Mouse (Mus musculus) forelimb bud, embryonic 11.5 days (tissue): ENCODE data around the gene Egf.
"Not testable (repeated sequence)": the region's sequence is repeated elsewhere in the genome, so short reads cannot be mapped to it uniquely, and the experiment has no call there.

Experiments used
- DNase-seq: peaks from one replicate; pipeline ENCODE4 v3.0.0-alpha.2; 2012; ENCODE audit warnings: low read depth, low spot score

Gene Egf

DNA sequence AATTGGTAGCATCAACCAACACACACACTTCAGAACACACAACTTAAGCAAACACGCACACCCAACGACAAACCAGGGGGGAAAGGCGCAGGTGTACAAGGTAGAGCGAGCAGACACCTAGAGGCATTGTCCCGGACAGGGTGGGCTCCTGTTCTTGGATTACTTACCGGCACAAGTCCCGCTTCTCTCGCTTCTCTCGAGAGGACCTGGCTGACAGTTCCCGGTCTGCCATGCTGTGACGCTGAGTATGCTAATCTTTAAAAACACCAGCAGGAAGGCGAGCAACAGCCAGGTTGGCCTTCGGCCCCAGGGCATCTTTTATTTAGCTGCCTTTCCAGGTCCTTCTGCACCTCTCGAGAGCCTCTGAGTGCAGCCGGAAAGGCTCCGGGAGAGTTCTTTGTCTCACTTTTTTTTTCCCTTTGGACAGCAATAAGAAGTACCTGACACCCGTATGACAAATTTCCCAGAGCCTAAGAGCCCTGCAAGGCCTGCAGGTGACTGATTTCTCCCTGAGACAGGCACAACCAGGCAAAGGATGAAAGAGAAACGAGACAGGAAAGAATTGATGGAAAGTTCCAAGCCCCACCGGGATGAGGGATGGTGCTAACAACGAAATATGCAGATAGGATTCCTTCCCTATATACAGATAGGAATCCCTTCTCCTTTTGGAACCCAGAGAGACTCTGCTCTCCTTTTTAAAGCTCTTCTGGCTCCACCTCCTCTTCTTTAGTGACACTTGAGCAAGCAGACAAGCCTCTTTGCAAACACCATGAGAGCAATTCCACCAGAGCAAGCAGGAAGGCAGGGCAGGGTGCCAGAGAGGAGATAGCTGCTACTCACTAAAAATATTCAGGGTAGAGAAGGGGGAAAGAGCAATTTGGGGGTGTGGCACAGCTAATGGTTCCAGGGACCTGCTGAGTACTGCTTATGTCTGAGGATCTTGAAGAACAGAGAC is at the start of gene Egf:
Gene Egf, minus strand, starts transcription at position 667 of the 955 bp plus-strand sequence.
- DNase-seq: no peak

GRCm38 (mm10) chr3:129803765-129804164 is 48.6 kb upstream of the Egf start, which contains the start of gene Lrit3:
Gene Lrit3, minus strand, starts transcription at chr3:129804030.
- DNase-seq: no peak

- no peak for DNase-seq
These were observed 43.9 kb upstream of the Egf start for GRCm38 (mm10) chr3:129799011-129799410.

DNA sequence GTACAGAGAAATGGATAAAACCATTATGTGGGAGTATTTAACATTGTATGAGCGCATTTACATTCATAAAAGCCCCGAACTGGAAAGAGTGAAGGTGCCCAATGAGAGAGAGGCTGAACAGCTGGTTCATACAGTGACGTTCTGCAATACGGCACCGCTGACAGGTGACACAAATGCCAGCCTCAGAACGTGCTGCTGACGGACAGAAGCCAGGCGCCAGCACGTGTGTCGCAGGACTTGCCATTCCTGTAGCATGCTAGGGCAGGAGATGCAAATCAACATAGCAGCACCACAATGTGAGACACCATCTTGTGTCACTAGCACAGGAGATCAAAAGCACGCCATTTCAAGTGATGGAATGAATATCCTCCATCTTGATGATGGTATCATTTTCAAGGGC is 43.4 kb upstream of the Egf start:
- DNase-seq: peak; percentile 5

GRCm38 (mm10) chr3:129797341-129797740 is 42.2 kb upstream of the Egf start:
- DNase-seq: no peak

GRCm38 (mm10) chr3:129793801-129794200 is 38.7 kb upstream of the Egf start:
- DNase-seq: no peak

- DNase-seq: no peak
These were observed 27.6 kb upstream of the Egf start for GRCm38 (mm10) chr3:129782746-129783145.

DNA sequence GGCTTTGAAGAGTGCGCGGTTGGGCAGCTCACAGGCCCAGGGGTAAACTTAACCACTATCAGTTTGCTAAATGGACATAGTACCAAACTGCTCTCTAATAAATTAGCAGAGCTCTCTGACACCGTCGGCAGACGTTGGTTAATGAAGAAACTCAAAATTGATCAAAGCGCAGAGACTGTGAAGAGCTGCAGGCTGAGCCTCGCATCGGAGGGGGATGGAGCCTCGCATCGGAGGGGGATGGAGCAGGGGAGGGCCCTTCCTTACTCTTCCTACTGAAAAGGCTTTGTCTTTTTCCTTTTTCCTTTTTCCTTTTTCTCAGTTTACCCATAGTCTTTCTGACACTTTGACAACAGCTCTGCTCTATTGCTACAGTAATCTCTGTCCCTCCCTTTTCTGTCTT is 26.3 kb upstream of the Egf start:
- DNase-seq: no peak

GRCm38 (mm10) chr3:129771210-129771609 is 16.1 kb upstream of the Egf start:
- no peak for DNase-seq

DNA sequence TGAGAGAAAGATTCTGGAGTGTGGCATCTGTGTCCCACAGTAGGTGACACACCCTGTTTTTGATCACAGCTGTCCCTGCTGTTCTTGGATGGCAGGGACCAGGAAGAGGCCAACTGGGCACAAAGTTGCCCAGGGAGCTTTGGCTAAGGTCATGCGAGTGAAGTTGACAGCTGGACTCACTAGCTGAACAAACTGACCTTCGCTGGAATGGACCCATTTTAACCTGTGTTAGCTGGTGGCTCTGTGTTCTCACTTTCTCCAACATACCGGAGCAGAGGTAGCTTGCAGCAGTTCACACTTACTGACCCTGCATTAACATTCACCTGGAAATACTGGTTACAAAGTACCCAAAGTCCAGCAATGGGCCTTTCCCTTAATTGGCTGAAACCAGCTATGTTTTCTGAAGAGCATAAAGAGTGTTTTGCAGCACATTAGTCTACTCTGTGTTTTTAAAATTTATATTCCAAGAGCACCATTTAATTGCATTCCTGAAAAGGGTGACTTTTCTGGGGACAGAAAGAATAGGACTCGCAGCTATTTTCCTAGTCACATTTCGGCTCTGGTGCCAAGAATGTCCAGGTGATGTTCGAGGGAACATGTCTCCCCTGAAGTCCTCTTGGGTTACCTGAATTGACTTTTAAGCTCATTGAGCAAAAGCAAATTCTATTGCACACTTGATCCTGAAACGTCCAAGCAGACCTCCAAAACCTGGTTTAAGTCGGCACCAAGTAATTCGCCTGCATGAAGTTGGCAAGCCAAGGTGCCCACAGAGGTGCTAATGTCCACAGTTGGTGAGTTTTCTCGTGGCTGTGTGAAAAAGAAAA is 12.1 kb upstream of the Egf start:
- no peak for DNase-seq

GRCm38 (mm10) chr3:129766106-129766505 is 11.0 kb upstream of the Egf start:
- no peak for DNase-seq

DNA sequence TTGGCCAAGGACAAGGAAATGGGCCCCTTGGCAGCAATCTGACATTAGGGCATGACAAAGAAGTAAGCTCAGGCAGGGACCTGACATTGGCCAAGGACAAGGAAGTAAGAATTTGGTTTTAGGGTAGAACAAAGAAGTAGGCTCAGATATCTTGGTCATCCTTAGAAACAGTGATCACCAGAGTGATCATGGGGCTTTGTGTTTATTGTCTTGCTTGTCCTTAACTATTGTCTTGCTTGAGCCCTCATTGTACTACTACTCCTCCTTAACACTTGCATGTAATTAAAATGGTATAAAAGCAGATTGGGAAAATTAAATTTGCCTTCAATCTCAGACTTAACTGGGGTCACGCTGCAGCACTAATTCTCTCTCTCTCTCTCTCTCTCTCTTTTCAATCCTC is 2.5 kb upstream of the Egf start:
- not testable (repeated sequence) for DNase-seq

- peak; percentile 37 for DNase-seq
These were observed 10.3 kb downstream of the Egf start for GRCm38 (mm10) chr3:129744803-129745202.

GRCm38 (mm10) chr3:129742781-129743180 is 12.3 kb downstream of the Egf start:
- DNase-seq: peak; percentile 59

GRCm38 (mm10) chr3:129738291-129739183 is 16.6 kb downstream of the Egf start:
- no peak for DNase-seq

- no peak for DNase-seq
These were observed 23.5 kb downstream of the Egf start for GRCm38 (mm10) chr3:129731636-129732035.

GRCm38 (mm10) chr3:129730426-129730825 is 24.7 kb downstream of the Egf start:
- DNase-seq: no peak

DNA sequence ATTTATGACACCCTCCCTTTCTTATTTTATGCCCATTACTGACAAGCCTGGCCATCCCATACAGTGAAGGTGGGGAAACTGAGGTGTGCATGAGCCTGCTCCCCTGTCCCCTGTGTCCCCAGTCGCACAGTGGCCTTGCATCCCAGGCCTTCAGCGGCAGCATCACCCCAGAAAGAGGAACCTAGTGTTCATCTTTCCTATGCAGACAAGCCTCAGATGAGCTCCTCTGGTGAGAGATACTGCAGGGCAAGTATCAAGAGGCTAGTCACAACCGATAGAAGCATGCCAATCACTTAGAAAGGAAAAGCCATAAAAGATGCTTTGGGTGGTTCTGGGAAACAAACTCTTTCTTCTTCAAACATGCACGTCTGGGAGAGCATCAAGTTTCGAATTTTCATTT is 25.2 kb downstream of the Egf start:
- DNase-seq: no peak

GRCm38 (mm10) chr3:129725592-129725991 is 29.5 kb downstream of the Egf start:
- DNase-seq: no peak

DNA sequence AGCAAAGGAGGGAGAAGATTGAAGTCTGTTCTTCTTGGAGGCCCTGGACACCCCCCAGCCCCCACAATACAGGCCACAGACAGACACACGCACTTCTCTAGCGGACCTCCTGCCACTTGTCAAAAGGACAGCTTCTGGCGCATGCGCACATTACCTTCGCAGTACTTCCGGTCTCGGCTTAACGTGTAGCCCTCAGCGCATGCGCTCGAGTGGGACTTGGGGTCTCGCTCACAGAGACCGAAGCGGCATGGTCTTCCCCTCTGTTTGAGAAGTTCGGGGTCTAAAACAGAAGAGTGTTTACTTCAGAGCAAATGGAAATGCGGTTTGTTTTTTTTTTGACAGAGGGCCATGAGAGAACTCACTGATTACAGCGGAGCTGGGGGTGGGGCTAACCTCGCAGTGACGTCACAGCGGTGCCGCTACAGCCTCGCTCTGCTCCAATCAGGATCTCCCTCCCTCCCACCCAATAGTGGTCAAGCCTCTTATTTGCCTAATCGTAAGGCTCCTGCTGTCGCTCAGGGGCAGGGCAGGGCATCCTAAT is 30.1 kb downstream of the Egf start:
- peak; percentile 97 for DNase-seq

- DNase-seq: no peak
These were observed 30.6 kb downstream of the Egf start for GRCm38 (mm10) chr3:129724505-129724904.
